Mouse (Mus musculus) liver, embryonic 14.5 days (tissue): ENCODE measurements around the gene Map4k3. TPM values are rescaled to one million over a fixed set of nuclear protein-coding genes. Genes with fewer than 3 reads are reported as not detected.
"Not testable (repeated sequence)": the region's sequence is repeated elsewhere in the genome, so short reads cannot be mapped to it uniquely, and the experiment has no call there.

Source experiments
- ATAC-seq: fragments of 200-750 bp; cut with Nextera tagmentation; 2 replicates; pipeline ENCODE4 v1.8.0; 2017; ENCODE audit warnings: moderate number of reproducible peaks, mild to moderate bottlenecking, moderate library complexity; ENCODE audit not compliant: insufficient read depth
- DNase-seq, 3 experiments: peaks; one replicate each; pipeline ENCODE4 v3.0.0-alpha.2; 2012 to 2013; ENCODE audit warnings: low read depth in 3 of 3, low spot score in 3 of 3
- H3K27ac ChIP-seq: fragments of 300-500 bp; sonication (generic); 2 replicates; pipeline ENCODE4 v1.5.1; 2014; ENCODE audit warnings: moderate library complexity, mild to moderate bottlenecking, control low read depth, inconsistent platforms
- H3K27me3 ChIP-seq: fragments of 300-500 bp; sonication (generic); 2 replicates; pipeline ENCODE4 v1.6.1; 2014; ENCODE audit warnings: mild to moderate bottlenecking, low read length, moderate library complexity; ENCODE audit not compliant: control insufficient read depth, insufficient read depth
- H3K36me3 ChIP-seq: fragments of 300-500 bp; sonication (generic); replicated peaks from 2 replicates; pipeline ENCODE4 v1.6.1; 2014; ENCODE audit warnings: low read depth; ENCODE audit not compliant: control insufficient read depth, insufficient read depth
- H3K4me1 ChIP-seq, 2 experiments: fragments of 200-500 bp in 1 of 2; fragments of 300-500 bp in 1 of 2; sonication (generic) in 1 of 2; replicated peaks; 2 replicates each; pipeline ENCODE4 v1.6.1; 2012 to 2014; ENCODE audit warnings: antibody characterized with exemption in 1 of 2, inconsistent platforms in 1 of 2, low read length in 1 of 2; ENCODE audit not compliant: control insufficient read depth in 2 of 2, insufficient read depth in 2 of 2
- H3K4me2 ChIP-seq: fragments of 300-500 bp; sonication (generic); 2 replicates; pipeline ENCODE4 v1.6.1; 2014; ENCODE audit warnings: low read depth, mild to moderate bottlenecking, control low read depth, moderate library complexity
- H3K4me3 ChIP-seq, 2 experiments: fragments of 200-500 bp in 1 of 2; fragments of 300-500 bp in 1 of 2; sonication (generic) in 1 of 2; 2 replicates each; pipeline ENCODE4 v1.5.1; 2012 to 2014; ENCODE audit warnings: low read depth in 2 of 2, low read length in 2 of 2, mild to moderate bottlenecking in 2 of 2, control low read depth in 1 of 2, inconsistent platforms in 1 of 2, moderate library complexity in 1 of 2; ENCODE audit not compliant: insufficient read depth in 1 of 2
- H3K9ac ChIP-seq: fragments of 300-500 bp; sonication (generic); replicated peaks from 2 replicates; pipeline ENCODE4 v1.6.1; 2014; ENCODE audit warnings: mild to moderate bottlenecking, control low read depth, moderate library complexity
- H3K9me3 ChIP-seq: fragments of 300-500 bp; sonication (generic); 2 replicates; pipeline ENCODE4 v1.6.1; 2016; ENCODE audit warnings: low read length, mixed read lengths; ENCODE audit not compliant: control insufficient read depth
- CTCF ChIP-seq: IDR thresholded peaks from 2 replicates; pipeline ENCODE4 v1.5.1; 2016; ENCODE audit warnings: antibody characterized with exemption, low read depth, control low read depth
- EP300 ChIP-seq: IDR thresholded peaks from 2 replicates; pipeline ENCODE4 v1.6.1; 2016; ENCODE audit warnings: antibody characterized with exemption, low read depth
- WGBS: fragments of 180-500 bp; shearing (Covaris S2); extraction: QIAGEN DNeasy Blood & Tissue Kit; methylation state at CpG from one replicate; pipeline ENCODE4 v1.1.7; 2014; ENCODE audit not compliant: insufficient replicate concordance; 5-methylcytosine and 5-hydroxymethylcytosine counted together
- polyA plus RNA-seq, 2 experiments: library from polyadenylated mRNA; depleted of rRNA in 1 of 2; stranded (reverse) in 1 of 2; unstranded in 1 of 2; fragments of >200 nt; fragmentation: Nextera tagmentation in 1 of 2; extraction: Ambion mirVana in 1 of 2; gene quantifications; 2 replicates each; pipeline versions ENCODE4 v1.2.1 to v1.2.3; 2012 to 2014

Map4k3 gene
- polyA plus RNA-seq, 2 experiments, result 4.0 to 4.3 TPM

- no peaks in the 10 kb centered on the region for H3K36me3 ChIP-seq
- H3K27ac ChIP-seq, result no peak overlapping the region
- DNase-seq (no peak), ATAC-seq (no peak)
- WGBS, result 47% methylated on average over 7 of the region's 7 CpGs
- H3K4me1 ChIP-seq, result no peaks in the 10 kb centered on the region
- H3K9me3 ChIP-seq, result no peaks in the 10 kb centered on the region
- H3K9ac ChIP-seq, result no peak overlapping the region
- no peaks in the 10 kb centered on the region for H3K27me3 ChIP-seq
- H3K4me3 ChIP-seq, result no peak overlapping the region
- H3K4me2 ChIP-seq, result no peak overlapping the region
- TF ChIP-seq EP300 (no peak), CTCF (no peak)
These were observed 153.3 kb downstream of the Map4k3 start for GRCm38 (mm10) chr17:80575008-80575407.

- H3K36me3 ChIP-seq, result no peaks in the 10 kb centered on the region
- DNase-seq, result no peak
- ATAC-seq, result no peak
- no peaks in the 10 kb centered on the region for H3K9me3 ChIP-seq
- WGBS, result 65% methylated on average over 7 of the region's 7 CpGs
- no peak overlapping the region for H3K9ac ChIP-seq
- no peaks in the 10 kb centered on the region for H3K27me3 ChIP-seq
- H3K4me3 ChIP-seq, result no peak overlapping the region
- no peak overlapping the region for H3K27ac ChIP-seq
- no peak for TF ChIP-seq EP300
- TF ChIP-seq CTCF, result no peak
- no peaks in the 10 kb centered on the region for H3K4me1 ChIP-seq
- no peak overlapping the region for H3K4me2 ChIP-seq
These were observed 153.8 kb downstream of the Map4k3 start for GRCm38 (mm10) chr17:80574471-80574965.

DNA sequence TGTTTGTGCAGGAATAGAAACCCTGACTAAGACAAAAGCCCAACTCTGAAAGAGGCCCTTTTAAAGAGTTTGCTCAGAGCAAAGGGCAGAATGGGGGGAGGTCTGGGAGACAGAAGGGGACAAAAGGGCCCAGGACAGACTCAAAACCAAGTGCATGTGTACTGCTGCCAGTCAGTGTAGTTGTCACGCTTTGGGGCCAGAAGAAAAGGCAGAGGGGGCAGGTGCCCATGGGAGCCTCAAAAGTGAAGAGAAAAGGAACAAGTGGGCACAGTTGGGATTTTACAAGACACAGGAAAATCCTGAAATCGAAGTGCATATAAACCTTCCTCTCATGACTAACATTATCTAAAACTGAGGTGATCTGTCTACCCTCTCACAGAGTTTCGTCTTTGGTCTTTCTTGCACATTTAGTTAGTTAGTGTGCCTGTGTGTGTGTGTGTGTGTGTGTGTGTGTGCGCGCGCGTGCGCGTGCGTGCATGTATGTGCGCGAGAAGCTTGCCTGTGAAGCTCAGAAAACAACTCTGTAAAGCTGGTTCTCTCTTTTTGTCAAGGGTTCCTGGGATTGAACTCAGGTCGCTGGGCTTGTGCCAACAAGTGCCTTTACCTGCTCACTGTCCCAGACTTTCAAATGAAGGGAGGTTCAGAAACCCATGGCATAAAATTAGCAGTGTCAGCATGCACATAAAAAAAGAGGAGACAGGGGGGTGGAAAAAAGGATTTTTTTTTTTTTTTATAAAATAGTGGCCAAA, 155.9 kb downstream of the Map4k3 start:
- no peak for DNase-seq
- WGBS, result 81% methylated on average over 13 of the region's 13 CpGs
- no peak overlapping the region for H3K4me3 ChIP-seq

GRCm38 (mm10) chr17:80571460-80571859, 156.8 kb downstream of the Map4k3 start:
- Histone ChIP-seq H3K4me1 (no peaks in the 10 kb centered on the region), H3K27me3 (no peaks in the 10 kb centered on the region), H3K4me3 (no peak overlapping the region), H3K9ac (no peak overlapping the region), H3K9me3 (no peaks in the 10 kb centered on the region), H3K36me3 (no peaks in the 10 kb centered on the region), H3K4me2 (no peak overlapping the region), H3K27ac (no peak overlapping the region)
- no peak for TF ChIP-seq EP300
- no peak for TF ChIP-seq CTCF
- no peak for ATAC-seq
- no peak for DNase-seq
- WGBS, result 58% methylated on average over 4 of the region's 4 CpGs

More for the DNA sequence above, 155.9 kb downstream of the Map4k3 start:
- Histone ChIP-seq H3K27me3 (no peaks in the 10 kb centered on the region), H3K4me2 (no peak overlapping the region), H3K9me3 (no peaks in the 10 kb centered on the region), H3K36me3 (no peaks in the 10 kb centered on the region), H3K4me1 (no peaks in the 10 kb centered on the region), H3K9ac (no peak overlapping the region), H3K27ac (no peak overlapping the region)
- ATAC-seq, result no peak
- no peak for TF ChIP-seq CTCF
- TF ChIP-seq EP300, result no peak

- not testable (repeated sequence) for H3K27ac ChIP-seq, DNase-seq, ATAC-seq, H3K27me3 ChIP-seq, H3K4me2 ChIP-seq, H3K36me3 ChIP-seq, H3K9me3 ChIP-seq, H3K9ac ChIP-seq, H3K4me1 ChIP-seq, H3K4me3 ChIP-seq
- 79% methylated on average over 1 of the region's 2 CpGs for WGBS
These were observed 158.6 kb downstream of the Map4k3 start for GRCm38 (mm10) chr17:80569718-80570117.
